Mouse (Mus musculus) G1E (cell line): ENCODE data around the gene Acsm5. TPM values are rescaled to one million over a fixed set of nuclear protein-coding genes. Genes with fewer than 3 reads are reported as not detected.
A peak's percentile ranks its signal among the peaks of the same experiment; 100 is the strongest.

ENCODE experiments used
- ATAC-seq: 2 replicates; pipeline ENCODE4 v1.8.0; 2016; ENCODE audit warnings: mild to moderate bottlenecking; ENCODE audit not compliant: insufficient number of reproducible peaks, poor library complexity, low FRiP score, severe bottlenecking; ENCODE audit errors: extremely low read depth
- DNase-seq: peaks from one replicate; pipeline ENCODE4 v3.0.0; 2012; ENCODE audit warnings: low spot score
- H3K27me3 ChIP-seq: 2 replicates; pipeline ENCODE4 v1.6.1; 2012; ENCODE audit warnings: mild to moderate bottlenecking, low read length, inconsistent platforms; ENCODE audit not compliant: insufficient read depth
- H3K36me3 ChIP-seq: replicated peaks from 2 replicates; pipeline ENCODE3; 2012; ENCODE audit warnings: mild to moderate bottlenecking, inconsistent platforms
- H3K4me1 ChIP-seq: 2 replicates; pipeline ENCODE4 v1.6.1; 2012; ENCODE audit warnings: low read depth, low read length, inconsistent platforms, mixed read lengths; ENCODE audit not compliant: insufficient read depth
- H3K4me3 ChIP-seq: 2 replicates; pipeline ENCODE4 v1.5.1; 2012; ENCODE audit warnings: low read depth, mild to moderate bottlenecking, inconsistent platforms, low read length, moderate library complexity, mixed read lengths
- H3K9me3 ChIP-seq: replicated peaks from 2 replicates; pipeline ENCODE4 v1.6.1; 2012; ENCODE audit warnings: inconsistent platforms
- CTCF ChIP-seq: IDR thresholded peaks from 2 replicates; pipeline ENCODE4 v1.5.1; 2012; ENCODE audit warnings: low read depth, low read length, inconsistent platforms, mixed read lengths
- GATA1 ChIP-seq: IDR thresholded peaks from 2 replicates; pipeline ENCODE4 v1.6.1; 2012; ENCODE audit warnings: borderline replicate concordance, low read length, inconsistent platforms, mixed read lengths
- GATA2 ChIP-seq: IDR thresholded peaks from 2 replicates; pipeline ENCODE4 v1.6.1; 2012; ENCODE audit warnings: low read depth, low read length, inconsistent platforms, borderline replicate concordance
- POLR2AphosphoS5 ChIP-seq: IDR thresholded peaks from 2 replicates; pipeline ENCODE4 v1.6.1; 2012; ENCODE audit warnings: low read depth, low read length, inconsistent platforms; ENCODE audit not compliant: insufficient replicate concordance
- TAL1 ChIP-seq: conservative IDR thresholded peaks from 2 replicates; pipeline ENCODE4 v1.6.1; 2012; ENCODE audit warnings: low read depth, low read length, inconsistent platforms, mixed read lengths
- polyA plus RNA-seq: library from polyadenylated mRNA; stranded (reverse); fragments of >175 nt; gene quantifications from 2 replicates; pipeline ENCODE4 v1.2.3, GENCODE M21; 2012
- total RNA-seq, 2 experiments: library from RNA; stranded (forward) in 1 of 2; stranded (reverse) in 1 of 2; fragments of 200-1000 nt in 1 of 2; fragments of >200 nt in 1 of 2; fragmentation: Nextera tagmentation in 1 of 2; gene quantifications; 2 replicates each; pipeline ENCODE4 v1.2.3; 2014 to 2017

Gene Acsm5
- total and polyA plus RNA-seq, 3 experiments: 0.11 TPM; not detected in 2

DNA sequence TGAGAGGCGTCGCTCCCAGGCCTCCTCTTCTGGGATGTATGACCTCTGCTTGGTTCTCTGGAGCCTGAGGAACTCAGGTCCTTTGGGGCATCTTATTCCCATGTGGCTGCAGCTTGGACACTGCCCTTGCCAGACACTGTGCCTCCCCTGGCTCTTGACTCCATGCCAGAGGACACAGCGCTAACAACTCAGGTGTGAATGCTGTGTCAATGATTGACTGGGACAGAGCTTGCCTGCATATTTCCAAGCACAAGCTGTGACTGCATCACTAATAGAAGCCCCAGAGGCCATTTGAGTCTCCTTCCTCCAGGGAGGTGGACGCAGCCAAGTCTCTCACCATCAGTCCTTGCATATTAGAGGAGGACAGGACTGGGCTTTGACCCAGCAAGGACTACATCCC is 8.1 kb upstream of the Acsm5 start:
- Histone ChIP-seq H3K36me3 (no peaks in the 10 kb centered on the region), H3K4me1 (no peaks in the 10 kb centered on the region), H3K27me3 (no peaks in the 10 kb centered on the region), H3K4me3 (no peak overlapping the region), H3K9me3 (peaks cover 4% of the 10 kb centered on the region; the same call in 1 of the 2 replicates)
- DNase-seq (no peak), ATAC-seq (no peak)
- TF ChIP-seq GATA2 (no peak), TAL1 (no peak), GATA1 (no peak), POLR2AphosphoS5 (no peak), CTCF (no peak)

GRCm38 (mm10) chr7:119513056-119513455 is 6.2 kb upstream of the Acsm5 start:
- ATAC-seq (no peak), DNase-seq (no peak)
- Histone ChIP-seq H3K27me3 (no peaks in the 10 kb centered on the region), H3K9me3 (peaks cover 4% of the 10 kb centered on the region; the same call in 1 of the 2 replicates), H3K4me3 (no peak overlapping the region), H3K4me1 (no peaks in the 10 kb centered on the region), H3K36me3 (no peaks in the 10 kb centered on the region)
- no peak for TF ChIP-seq CTCF
- no peak for TF ChIP-seq GATA1
- TF ChIP-seq TAL1: no peak
- TF ChIP-seq POLR2AphosphoS5: no peak
- TF ChIP-seq GATA2: no peak

GRCm38 (mm10) chr7:119515492-119516271 is 3.6 kb upstream of the Acsm5 start:
- Histone ChIP-seq H3K27me3 (no peaks in the 10 kb centered on the region), H3K36me3 (no peaks in the 10 kb centered on the region), H3K4me3 (no peak overlapping the region), H3K9me3 (peaks cover 4% of the 10 kb centered on the region; the same call in 1 of the 2 replicates), H3K4me1 (no peaks in the 10 kb centered on the region)
- ATAC-seq (peak; percentile 34; the same call in 1 of the 2 replicates), DNase-seq (peak; percentile 3)
- no peak for TF ChIP-seq TAL1
- TF ChIP-seq CTCF: peak; percentile 60; the same call in 1 of the 2 replicates
- no peak for TF ChIP-seq GATA1

- no peaks in the 10 kb centered on the region for H3K36me3 ChIP-seq
- no peaks in the 10 kb centered on the region for H3K4me1 ChIP-seq
- TF ChIP-seq POLR2AphosphoS5: no peak
- no peaks in the 10 kb centered on the region for H3K27me3 ChIP-seq
- no peak for ATAC-seq
- H3K9me3 ChIP-seq: peaks cover 2% of the 10 kb centered on the region; the same call in 1 of the 2 replicates
- DNase-seq: no peak
- H3K4me3 ChIP-seq: no peak overlapping the region
Observed at GRCm38 (mm10) chr7:119516272-119516558, 3.0 kb upstream of the Acsm5 start.

DNA sequence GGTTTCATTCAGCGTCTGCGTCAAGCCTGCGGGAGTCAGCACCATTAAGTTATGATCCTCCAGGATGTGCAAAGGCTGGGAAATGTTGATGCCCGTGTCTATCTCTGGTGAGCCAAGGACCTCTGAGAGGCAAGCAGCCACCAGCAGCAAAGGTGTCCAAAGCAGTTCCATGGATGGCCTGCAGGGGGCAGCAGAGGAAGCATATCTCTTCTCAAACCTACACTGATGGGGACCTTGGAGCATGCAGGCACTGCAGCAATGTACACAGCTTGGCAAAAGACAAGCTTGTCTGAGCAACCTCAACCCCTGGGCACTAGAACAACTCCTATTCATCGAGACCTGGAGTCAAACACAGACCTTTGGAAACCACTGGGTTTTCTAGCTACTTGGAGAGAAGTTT is 391 bp downstream of the Acsm5 start:
- Histone ChIP-seq H3K36me3 (no peaks in the 10 kb centered on the region), H3K4me3 (no peak overlapping the region), H3K9me3 (no peaks in the 10 kb centered on the region), H3K27me3 (no peaks in the 10 kb centered on the region), H3K4me1 (no peaks in the 10 kb centered on the region)
- DNase-seq (peak; percentile 6), ATAC-seq (0 out of 2 replicates have a peak, but pooled peaks have one; percentile 8)
- TF ChIP-seq GATA2 (no peak), TAL1 (no peak), CTCF (peak; percentile 76), GATA1 (no peak)

DNA sequence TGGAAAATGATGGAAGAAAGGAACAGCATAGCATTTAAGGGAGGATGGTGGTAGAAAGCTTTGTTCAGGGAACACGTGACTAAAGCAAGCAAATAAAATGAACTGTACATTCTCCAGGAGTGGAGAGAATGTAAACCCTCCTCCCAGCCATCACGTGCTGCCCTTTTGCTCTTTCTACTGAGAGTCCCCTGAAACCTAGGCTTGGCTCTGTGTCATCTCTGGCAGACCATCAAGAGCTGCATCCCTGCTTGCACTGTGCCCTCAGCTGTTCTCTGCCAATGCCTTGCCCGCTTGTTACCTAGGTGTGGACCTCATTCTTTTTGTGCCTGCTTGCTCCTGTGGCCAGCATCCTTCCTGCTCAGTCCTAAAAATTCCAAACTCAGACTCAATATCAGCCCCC is 2.6 kb downstream of the Acsm5 start:
- DNase-seq (no peak), ATAC-seq (no peak)
- TF ChIP-seq GATA1 (no peak), CTCF (no peak), GATA2 (no peak)
- no peaks in the 10 kb centered on the region for H3K9me3 ChIP-seq
- H3K36me3 ChIP-seq: no peaks in the 10 kb centered on the region
- H3K4me3 ChIP-seq: no peak overlapping the region
- no peaks in the 10 kb centered on the region for H3K4me1 ChIP-seq
- H3K27me3 ChIP-seq: no peaks in the 10 kb centered on the region

- H3K4me3 ChIP-seq: no peak overlapping the region
- H3K27me3 ChIP-seq: no peaks in the 10 kb centered on the region
- no peak for ATAC-seq
- H3K36me3 ChIP-seq: no peaks in the 10 kb centered on the region
- TF ChIP-seq CTCF: no peak
- no peak for TF ChIP-seq GATA1
- no peak for TF ChIP-seq TAL1
- TF ChIP-seq POLR2AphosphoS5: no peak
- TF ChIP-seq GATA2: no peak
- no peaks in the 10 kb centered on the region for H3K9me3 ChIP-seq
- H3K4me1 ChIP-seq: no peaks in the 10 kb centered on the region
- no peak for DNase-seq
Observed at GRCm38 (mm10) chr7:119522385-119522784, 3.1 kb downstream of the Acsm5 start.
